Mouse (Mus musculus) right cerebral cortex, adult 18-20 months (tissue): ENCODE data around the gene Sbno2.

Source experiments
- DNase-seq: peaks from one replicate; pipeline ENCODE4 v3.0.0; 2022; ENCODE audit warnings: mixed read lengths

Sbno2 gene

DNA sequence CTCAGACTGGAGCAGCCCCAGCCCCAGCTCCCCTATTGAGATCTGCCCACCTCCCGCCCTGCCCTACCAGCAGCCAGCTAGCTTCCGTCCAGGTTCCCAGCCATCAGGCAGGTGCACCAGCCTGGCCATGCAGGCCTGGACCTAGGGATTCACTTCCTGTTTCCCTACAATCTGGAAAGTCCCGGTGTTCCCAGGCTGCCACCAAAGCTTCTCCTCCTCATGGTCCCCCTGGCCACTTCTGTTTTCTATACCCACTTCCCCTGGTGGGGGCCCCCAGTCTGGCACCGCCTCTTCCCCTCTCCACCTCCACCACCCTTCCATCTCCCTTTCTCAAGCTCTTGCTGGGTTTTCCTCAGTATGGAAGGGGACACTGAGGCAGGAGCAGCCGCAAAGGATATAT is at the start of gene Sbno2:
Gene Sbno2, minus strand, starts transcription at position 112 of the 400 bp plus-strand sequence.
- DNase-seq: no peak

DNA sequence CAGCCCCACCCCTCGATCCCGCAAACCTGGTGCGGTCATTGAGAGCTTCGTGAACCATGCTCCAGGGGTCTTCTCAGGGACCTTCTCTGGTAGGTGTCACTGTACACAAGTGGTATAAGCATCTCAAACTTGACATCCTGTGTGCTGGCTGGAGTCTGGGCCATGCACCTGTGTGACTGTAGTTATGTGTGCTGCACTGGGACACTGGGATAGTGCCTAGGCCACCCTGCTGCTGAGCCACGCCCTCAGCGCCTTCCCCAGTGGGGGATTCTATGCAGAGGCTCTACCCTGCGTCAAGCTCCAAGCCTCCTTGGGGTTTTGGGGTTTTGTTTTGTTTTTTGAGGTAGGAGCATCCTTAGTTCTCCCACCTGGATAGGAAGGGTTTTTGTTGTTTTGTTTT is 49.0 kb upstream of the Sbno2 start:
- no peak for DNase-seq

DNA sequence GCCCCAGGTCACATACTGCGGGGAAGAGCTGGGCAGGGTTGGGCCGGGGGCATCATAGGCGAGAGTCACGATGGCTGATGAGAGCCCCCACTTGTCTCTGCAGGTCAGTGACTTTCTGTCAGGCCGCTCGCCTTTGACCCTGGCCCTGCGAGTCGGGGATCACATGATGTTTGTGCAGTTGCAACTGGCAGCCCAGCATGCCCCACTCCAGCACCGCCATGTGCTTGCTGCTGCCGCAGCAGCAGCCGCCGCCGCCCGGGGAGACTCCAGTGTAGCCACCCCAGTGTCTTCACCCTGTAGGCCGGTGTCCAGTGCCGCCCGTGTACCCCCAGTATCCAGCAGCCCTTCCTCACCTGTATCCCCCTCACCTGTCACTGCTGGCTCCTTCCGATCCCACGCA is 48.3 kb upstream of the Sbno2 start:
- DNase-seq: no peak

DNA sequence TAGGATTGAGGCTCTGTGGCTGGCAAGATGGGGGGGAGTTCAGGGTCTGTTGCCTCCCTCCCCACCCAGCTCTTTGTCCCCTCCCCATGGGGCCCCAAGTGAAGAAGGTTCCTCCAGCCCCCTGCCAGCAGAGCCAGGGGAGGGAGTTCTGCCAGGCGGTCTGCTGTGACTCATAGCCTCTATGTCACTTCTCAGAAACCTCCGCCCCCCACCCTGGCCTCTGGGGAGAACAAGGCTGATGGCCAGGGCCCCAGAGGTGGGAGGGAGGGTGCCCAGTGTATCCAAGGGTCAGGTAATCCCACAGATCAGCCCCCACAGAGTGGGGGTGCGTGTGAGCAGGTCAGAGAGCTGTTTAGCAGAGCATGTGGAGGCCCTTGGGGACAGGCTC is 47.5 kb upstream of the Sbno2 start:
- DNase-seq: no peak

DNA sequence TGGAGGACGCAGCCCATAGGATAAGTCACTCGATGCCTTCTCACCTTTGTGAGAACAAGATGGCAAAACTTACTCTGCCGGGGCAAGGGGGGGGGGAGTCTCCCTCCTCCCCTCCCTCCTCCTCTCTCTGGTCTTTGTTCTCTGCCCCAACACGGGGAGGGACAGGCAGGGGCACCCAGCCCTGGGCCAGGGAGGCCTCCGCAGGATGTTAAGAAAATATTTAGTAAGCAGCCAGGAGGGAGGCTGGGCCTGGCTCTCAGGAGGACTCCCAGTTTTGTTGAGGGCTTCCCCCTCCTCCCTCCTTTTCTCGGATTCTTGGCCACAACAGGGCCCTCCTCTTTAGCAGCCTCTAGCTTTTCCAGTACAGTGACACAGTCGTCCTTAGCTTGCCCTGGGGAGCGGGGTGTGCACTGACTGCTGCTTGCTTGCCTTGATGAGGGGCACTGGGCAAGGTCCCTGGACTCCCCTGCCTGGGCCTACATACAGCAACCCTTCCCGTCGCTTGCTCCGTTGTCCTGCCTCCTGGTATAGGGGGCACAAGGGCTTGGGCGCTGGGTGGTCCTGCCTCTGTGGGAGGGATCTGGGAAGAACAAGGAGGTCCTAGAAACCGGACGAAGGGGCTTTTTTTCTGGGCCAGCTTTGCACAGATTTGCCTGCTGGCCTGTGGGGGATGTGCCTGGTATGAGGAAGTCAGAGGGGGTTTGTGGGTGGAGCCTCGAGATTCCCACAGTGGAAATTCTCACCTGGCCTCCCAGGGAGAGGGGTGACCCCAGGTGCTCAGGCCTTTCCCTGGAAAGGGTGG is 46.9 kb upstream of the Sbno2 start:
- DNase-seq: no peak

GRCm38 (mm10) chr10:80151211-80152034 is 46.1 kb upstream of the Sbno2 start:
- peak; percentile 81 for DNase-seq

DNA sequence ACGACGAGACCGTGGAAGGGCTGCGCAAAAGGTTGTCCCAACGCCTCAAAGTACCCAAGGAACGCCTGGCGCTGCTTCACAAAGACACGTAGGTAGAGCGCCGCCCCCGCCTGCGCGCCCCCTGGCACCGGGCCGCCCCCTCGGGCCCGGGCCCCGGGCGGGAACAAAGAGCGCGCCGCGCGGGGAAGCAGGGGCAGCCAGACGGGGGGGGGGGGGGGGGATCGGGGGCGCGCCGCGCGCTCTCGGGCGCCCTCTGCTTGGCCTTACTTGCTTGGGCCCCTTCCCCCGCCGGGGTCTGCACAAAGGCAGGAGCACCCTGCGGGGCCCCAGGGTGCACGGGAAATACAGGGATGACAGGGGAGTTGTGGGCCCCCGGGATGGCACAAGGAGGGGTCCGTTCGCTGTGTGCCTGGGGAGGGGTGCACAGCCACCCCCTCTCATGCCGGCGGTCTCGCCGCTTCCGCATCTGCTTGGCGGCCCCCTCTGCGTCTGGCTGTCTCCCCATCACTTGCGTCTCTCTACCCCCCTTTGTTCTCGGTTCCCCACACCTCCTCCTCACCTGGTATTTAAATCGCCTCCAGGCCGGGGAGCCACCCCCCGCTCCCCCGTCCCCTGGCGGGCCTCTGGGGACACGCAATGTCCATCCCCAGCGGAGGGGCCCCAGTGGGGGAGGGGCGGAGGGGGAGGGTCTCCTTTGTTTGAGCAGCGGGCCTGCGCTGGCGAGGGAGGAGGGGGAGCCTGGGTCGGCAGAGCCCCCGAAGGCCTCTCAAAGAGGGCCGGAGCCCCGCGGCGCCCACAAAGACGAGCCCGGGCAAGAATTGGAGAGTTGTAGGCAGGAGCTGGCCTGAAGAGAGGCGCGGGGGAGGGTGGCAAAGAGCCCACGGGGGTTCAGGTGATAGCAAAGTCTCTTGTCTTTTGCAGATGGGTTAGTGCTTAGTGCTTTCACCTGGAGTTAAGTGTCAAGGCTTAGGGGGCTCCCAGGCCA is 45.1 kb upstream of the Sbno2 start:
- DNase-seq: no peak

- DNase-seq: peak; percentile 99
These were observed 44.2 kb upstream of the Sbno2 start for GRCm38 (mm10) chr10:80149291-80150225.

DNA sequence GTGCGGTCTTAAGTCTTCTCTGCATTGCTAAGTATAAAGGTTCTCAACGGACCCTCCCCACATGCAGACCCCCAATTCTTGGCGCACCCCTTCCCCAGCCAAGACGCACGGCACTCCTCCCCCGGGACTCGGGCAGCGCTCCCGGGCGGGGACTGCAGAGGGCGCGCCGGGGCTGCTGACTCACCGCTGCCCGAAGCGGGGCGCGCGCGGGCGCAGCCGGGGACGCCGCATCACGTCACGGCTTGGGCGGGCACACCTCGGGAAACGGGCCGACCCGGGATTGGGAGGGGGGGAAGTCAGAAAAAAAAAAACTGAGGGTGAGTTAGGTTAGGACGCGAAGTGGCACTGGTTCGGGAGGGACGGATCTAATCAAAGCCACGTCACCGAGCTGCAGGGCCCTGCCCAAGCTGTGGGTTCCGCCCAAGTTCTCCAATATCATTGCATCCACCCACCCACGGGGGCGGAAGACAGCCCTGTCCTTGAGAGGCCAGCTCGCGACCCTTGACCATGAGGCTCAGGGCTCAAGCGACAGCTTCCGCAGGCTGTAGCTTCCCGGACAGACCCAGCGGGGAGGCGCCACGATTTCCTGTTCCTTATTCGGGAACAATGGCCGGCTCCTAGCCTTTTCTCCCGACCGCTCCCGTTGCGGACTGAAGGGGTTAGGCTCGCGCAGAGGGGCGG is 43.4 kb upstream of the Sbno2 start:
- DNase-seq: peak; percentile 95

DNA sequence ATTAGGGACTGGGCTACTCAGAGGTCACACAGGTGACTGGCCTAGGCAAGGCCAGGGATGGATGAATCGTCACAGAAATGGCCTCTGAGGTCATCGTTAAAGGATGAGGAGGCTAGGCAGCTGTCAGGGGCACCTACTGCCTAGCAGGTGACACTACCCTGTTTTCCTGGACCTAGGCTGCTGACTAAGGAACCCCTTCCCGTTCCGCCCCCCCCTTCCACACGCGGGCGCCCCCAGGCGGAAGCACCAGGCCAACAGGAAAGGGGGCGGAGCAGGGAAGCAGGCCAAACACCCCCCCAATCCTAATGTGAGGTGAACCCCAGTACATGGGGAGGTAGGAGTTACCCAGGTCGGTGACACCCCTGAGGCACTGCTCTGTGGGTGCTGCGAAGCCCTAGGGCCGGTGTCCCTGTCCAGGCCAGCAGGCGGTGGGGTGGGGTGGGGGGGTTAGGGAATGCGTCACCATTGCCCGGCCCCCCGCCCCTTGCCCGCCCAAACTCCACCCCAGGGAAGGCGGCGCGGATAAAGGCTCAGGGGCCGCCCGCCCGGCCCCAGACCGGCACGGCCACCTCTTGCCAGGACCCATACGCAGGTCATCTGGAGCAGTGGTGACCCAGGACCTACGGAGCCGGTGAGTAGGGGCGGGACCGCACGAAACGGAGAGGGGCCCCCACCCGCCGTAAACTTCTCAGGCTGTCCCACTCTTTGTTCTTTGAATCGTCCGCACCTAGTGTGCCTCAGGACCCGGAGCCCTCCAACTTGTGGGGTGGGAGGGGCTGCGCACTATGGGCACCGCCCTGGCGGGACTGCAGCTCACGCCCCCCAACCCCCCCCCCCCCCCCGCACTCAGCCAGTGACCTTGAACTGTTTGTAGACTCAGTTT is 42.6 kb upstream of the Sbno2 start, which contains the start of gene Midn:
Gene Midn, plus strand, starts transcription at position 554 of the 883 bp plus-strand sequence.
- DNase-seq: peak; percentile 71

DNA sequence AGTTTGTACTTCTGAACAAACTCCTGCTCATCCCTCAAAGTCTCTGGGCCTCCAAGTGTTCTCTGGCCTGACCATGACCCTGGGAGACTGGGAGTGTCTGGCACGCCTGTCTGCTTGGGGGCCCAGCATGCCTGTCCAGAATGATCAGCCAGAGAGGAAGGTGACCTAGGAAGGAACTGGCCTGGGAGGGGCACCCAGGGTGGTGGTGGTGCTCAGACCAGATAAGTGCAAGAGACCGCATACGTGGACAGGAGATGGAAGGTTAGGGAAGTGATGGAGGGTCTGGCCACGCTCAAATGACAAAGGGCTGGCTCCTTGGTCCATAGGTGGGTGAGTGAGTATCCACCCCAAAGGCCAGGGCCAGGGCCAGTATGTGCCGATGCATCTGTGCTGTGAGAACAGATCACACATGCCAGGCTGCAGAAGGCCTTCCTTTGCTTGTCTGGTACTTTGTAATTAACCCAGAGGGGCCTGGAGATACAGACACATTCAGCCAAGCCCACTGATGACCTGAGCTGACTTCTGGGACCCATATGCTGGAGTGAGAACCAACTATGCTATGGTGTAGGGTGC is 41.9 kb upstream of the Sbno2 start:
- no peak for DNase-seq

DNA sequence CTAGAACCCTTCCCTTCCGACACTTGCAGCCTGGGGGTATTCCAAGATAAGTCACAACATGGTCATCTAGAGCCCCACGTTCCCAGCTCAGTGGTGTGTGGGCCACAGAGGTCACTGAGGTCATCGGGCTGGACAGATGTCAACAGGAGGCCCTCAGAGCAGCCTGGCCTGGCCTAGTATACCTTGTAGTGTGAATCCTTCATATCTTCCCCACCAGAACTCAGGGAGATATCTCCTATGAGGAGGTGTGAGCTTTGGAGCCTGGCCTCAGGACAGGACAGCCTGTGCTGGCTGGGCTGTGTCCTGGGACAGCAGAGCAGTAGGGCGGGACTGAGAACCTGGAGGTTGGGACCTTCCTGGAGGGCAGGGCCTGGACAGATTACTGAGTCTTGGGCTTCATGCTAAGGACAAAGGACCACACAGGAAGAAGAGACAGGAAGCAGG is 41.2 kb upstream of the Sbno2 start:
- no peak for DNase-seq

GRCm38 (mm10) chr10:80145896-80146295 is 40.5 kb upstream of the Sbno2 start:
- no peak for DNase-seq

GRCm38 (mm10) chr10:80144864-80145838 is 39.8 kb upstream of the Sbno2 start:
- peak; percentile 74 for DNase-seq

DNA sequence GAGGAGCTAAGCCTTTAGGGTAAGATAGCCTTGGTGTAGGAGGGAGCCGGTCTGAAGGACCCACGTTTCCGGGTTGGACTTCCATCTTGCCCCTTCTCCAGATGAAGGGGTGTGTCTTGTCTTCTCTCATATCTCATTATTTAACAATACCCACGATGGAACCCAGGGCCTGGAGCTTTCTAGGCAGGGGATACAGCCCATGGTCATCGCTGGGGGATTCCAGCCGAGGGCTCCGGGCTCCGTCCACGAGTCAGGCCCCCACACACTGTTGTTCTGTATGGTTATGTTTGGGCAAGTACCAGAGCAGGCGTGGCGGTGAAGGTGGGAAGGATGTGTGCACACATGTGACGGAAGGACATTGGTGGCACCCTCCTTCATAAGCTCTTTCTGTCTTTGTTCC is 38.8 kb upstream of the Sbno2 start:
- no peak for DNase-seq

DNA sequence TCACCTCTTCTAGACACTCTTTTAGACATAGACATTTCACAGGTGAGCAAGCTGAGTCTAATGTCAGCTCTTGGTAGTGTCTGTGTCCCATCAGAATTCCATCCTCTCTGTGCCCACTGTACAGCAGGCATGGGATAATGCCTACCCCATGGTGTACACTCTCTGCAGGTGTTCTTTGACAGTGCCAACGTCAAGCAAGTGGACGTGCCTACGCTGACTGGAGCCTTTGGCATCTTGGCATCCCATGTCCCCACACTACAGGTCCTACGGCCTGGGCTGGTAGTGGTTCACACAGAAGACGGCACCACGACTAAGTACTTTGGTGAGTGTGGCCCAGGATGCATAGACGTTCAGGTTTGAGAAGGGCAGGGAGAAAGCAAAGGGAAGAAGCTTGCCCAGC is 38.3 kb upstream of the Sbno2 start:
- no peak for DNase-seq

GRCm38 (mm10) chr10:80142530-80142925 is 37.2 kb upstream of the Sbno2 start:
- DNase-seq: no peak
